Mouse (Mus musculus) hindbrain, embryonic 15.5 days (tissue): Measurements from ENCODE around the gene Gk5. TPM values are rescaled to one million over a fixed set of nuclear protein-coding genes. Genes with fewer than 3 reads are reported as not detected.
"Not testable (repeated sequence)": the region's sequence is repeated elsewhere in the genome, so short reads cannot be mapped to it uniquely, and the experiment has no call there.

ENCODE experiments used
- ATAC-seq: fragments of 200-750 bp; cut with Nextera tagmentation; 2 replicates; pipeline ENCODE4 v1.8.0; 2017; ENCODE audit warnings: low read depth, moderate number of reproducible peaks, moderate TSS enrichment; ENCODE audit not compliant: low FRiP score
- H3K27ac ChIP-seq: fragments of 300-500 bp; sonication (generic); replicated peaks from 2 replicates; pipeline ENCODE4 v1.5.1; 2015; ENCODE audit warnings: mild to moderate bottlenecking, inconsistent platforms
- H3K27me3 ChIP-seq: fragments of 300-500 bp; sonication (generic); 2 replicates; pipeline ENCODE4 v1.6.1; 2015; ENCODE audit warnings: control low read depth, inconsistent platforms
- H3K36me3 ChIP-seq: fragments of 300-500 bp; sonication (generic); 2 replicates; pipeline ENCODE4 v1.6.1; 2015; ENCODE audit warnings: control low read depth, inconsistent platforms
- H3K4me1 ChIP-seq: fragments of 300-500 bp; sonication (generic); replicated peaks from 2 replicates; pipeline ENCODE4 v1.6.1; 2015; ENCODE audit warnings: control low read depth, inconsistent platforms
- H3K4me2 ChIP-seq: fragments of 300-500 bp; sonication (generic); 2 replicates; pipeline ENCODE4 v1.6.1; 2015; ENCODE audit warnings: moderate library complexity, mild to moderate bottlenecking, inconsistent platforms
- H3K4me3 ChIP-seq: fragments of 300-500 bp; sonication (generic); 2 replicates; pipeline ENCODE4 v1.5.1; 2015; ENCODE audit warnings: mild to moderate bottlenecking, inconsistent platforms
- H3K9ac ChIP-seq: fragments of 300-500 bp; sonication (generic); 2 replicates; pipeline ENCODE4 v1.6.1; 2015; ENCODE audit warnings: inconsistent platforms
- H3K9me3 ChIP-seq: fragments of 300-500 bp; sonication (generic); 2 replicates; pipeline ENCODE4 v1.6.1; 2016; ENCODE audit warnings: control low read depth, inconsistent platforms
- WGBS: fragments of 180-500 bp; shearing (Covaris S2); methylation state at CpG from one replicate; pipeline ENCODE4 v1.1.7; 2015; 5-methylcytosine and 5-hydroxymethylcytosine counted together
- polyA plus RNA-seq: library from polyadenylated mRNA; unstranded; fragments of >200 nt; fragmentation: Nextera tagmentation; extraction: Ambion mirVana; gene quantifications from 2 replicates; pipeline ENCODE4 v1.2.1, GENCODE M21; 2015

Gene Gk5
- polyA plus RNA-seq, result 3.0 and 3.2 TPM in 2 replicates

GRCm38 (mm10) chr9:96118861-96119772 lies at the start of gene Gk5:
Gk5 (plus strand) TSS chr9:96119362.
- peak within 1 kb of the TSS; percentile 79 for H3K4me3 ChIP-seq
- H3K4me1 ChIP-seq, result no peaks in the 10 kb centered on the region
- H3K9me3 ChIP-seq, result no peaks in the 10 kb centered on the region
- no peaks in the 10 kb centered on the region for H3K27me3 ChIP-seq
- WGBS, result under 1% methylated on average over 76 of the region's 76 CpGs
- peak; percentile 98 for ATAC-seq
- peak within 1 kb of the TSS; percentile 60; the same call in 1 of the 2 replicates for H3K27ac ChIP-seq
- peak within 1 kb of the TSS; percentile 61 for H3K9ac ChIP-seq
- peak within 1 kb of the TSS; percentile 77 for H3K4me2 ChIP-seq
- no peaks in the 10 kb centered on the region for H3K36me3 ChIP-seq

GRCm38 (mm10) chr9:96078752-96079315 lies 40.3 kb upstream of the Gk5 start:
- H3K27ac ChIP-seq, result no peak overlapping the region
- 91% methylated on average over 13 of the region's 13 CpGs for WGBS
- no peak for ATAC-seq
- H3K4me1 ChIP-seq, result no peaks in the 10 kb centered on the region
- H3K9ac ChIP-seq, result no peak overlapping the region
- H3K4me3 ChIP-seq, result no peak overlapping the region
- H3K9me3 ChIP-seq, result no peaks in the 10 kb centered on the region
- H3K4me2 ChIP-seq, result no peak overlapping the region
- no peaks in the 10 kb centered on the region for H3K27me3 ChIP-seq
- H3K36me3 ChIP-seq, result no peaks in the 10 kb centered on the region

GRCm38 (mm10) chr9:96085293-96085692 lies 33.9 kb upstream of the Gk5 start:
- no peaks in the 10 kb centered on the region for H3K27me3 ChIP-seq
- ATAC-seq, result no peak

GRCm38 (mm10) chr9:96087671-96088070 lies 31.5 kb upstream of the Gk5 start:
- no peaks in the 10 kb centered on the region for H3K9me3 ChIP-seq
- H3K9ac ChIP-seq, result no peak overlapping the region
- H3K27me3 ChIP-seq, result no peaks in the 10 kb centered on the region
- H3K4me2 ChIP-seq, result no peak overlapping the region
- H3K27ac ChIP-seq, result no peak overlapping the region
- WGBS, result 82% methylated on average over 2 of the region's 2 CpGs
- no peaks in the 10 kb centered on the region for H3K4me1 ChIP-seq
- H3K4me3 ChIP-seq, result no peak overlapping the region
- ATAC-seq, result no peak
- no peaks in the 10 kb centered on the region for H3K36me3 ChIP-seq

More at GRCm38 (mm10) chr9:96085293-96085692, 33.9 kb upstream of the Gk5 start:
- Histone ChIP-seq H3K4me3 (no peak overlapping the region), H3K9me3 (no peaks in the 10 kb centered on the region), H3K4me2 (no peak overlapping the region), H3K27ac (no peak overlapping the region), H3K36me3 (no peaks in the 10 kb centered on the region), H3K4me1 (no peaks in the 10 kb centered on the region), H3K9ac (no peak overlapping the region)
- 91% methylated on average over 6 of the region's 6 CpGs for WGBS

- H3K9ac ChIP-seq, H3K4me1 ChIP-seq, H3K27me3 ChIP-seq, H3K4me2 ChIP-seq, ATAC-seq, H3K9me3 ChIP-seq, H3K4me3 ChIP-seq, H3K36me3 ChIP-seq, H3K27ac ChIP-seq: not testable (repeated sequence)
- 83% methylated on average over 3 of the region's 3 CpGs for WGBS
Measured at GRCm38 (mm10) chr9:96088456-96088855, 30.7 kb upstream of the Gk5 start.

GRCm38 (mm10) chr9:96092637-96093036 lies 26.5 kb upstream of the Gk5 start:
- H3K4me1 ChIP-seq, H3K4me2 ChIP-seq, H3K9ac ChIP-seq, H3K36me3 ChIP-seq, ATAC-seq, H3K9me3 ChIP-seq, H3K4me3 ChIP-seq, H3K27me3 ChIP-seq, H3K27ac ChIP-seq: not testable (repeated sequence)
- WGBS, result 87% methylated on average over 10 of the region's 10 CpGs

GRCm38 (mm10) chr9:96093221-96093620 lies 25.9 kb upstream of the Gk5 start:
- no peak for ATAC-seq
- H3K27me3 ChIP-seq, result no peaks in the 10 kb centered on the region
- WGBS, result 91% methylated on average over 1 of the region's 1 CpGs

GRCm38 (mm10) chr9:96094341-96094740 lies 24.8 kb upstream of the Gk5 start:
- no peaks in the 10 kb centered on the region for H3K27me3 ChIP-seq
- no peak overlapping the region for H3K4me2 ChIP-seq
- no peaks in the 10 kb centered on the region; the same call in 1 of the 2 replicates for H3K9me3 ChIP-seq
- no peak for ATAC-seq
- 63% methylated on average over 1 of the region's 1 CpGs for WGBS
- H3K27ac ChIP-seq, result no peak overlapping the region
- H3K4me3 ChIP-seq, result no peak overlapping the region
- H3K36me3 ChIP-seq, result no peaks in the 10 kb centered on the region
- H3K4me1 ChIP-seq, result no peaks in the 10 kb centered on the region
- H3K9ac ChIP-seq, result no peak overlapping the region

More at GRCm38 (mm10) chr9:96093221-96093620, 25.9 kb upstream of the Gk5 start:
- Histone ChIP-seq H3K4me3 (no peak overlapping the region), H3K27ac (no peak overlapping the region), H3K9me3 (no peaks in the 10 kb centered on the region), H3K9ac (no peak overlapping the region), H3K4me2 (no peak overlapping the region), H3K36me3 (no peaks in the 10 kb centered on the region), H3K4me1 (no peaks in the 10 kb centered on the region)

- Histone ChIP-seq H3K27me3 (no peaks in the 10 kb centered on the region), H3K4me1 (no peaks in the 10 kb centered on the region), H3K9ac (no peak overlapping the region), H3K9me3 (no peaks in the 10 kb centered on the region; the same call in 1 of the 2 replicates), H3K4me3 (no peak overlapping the region), H3K4me2 (no peak overlapping the region), H3K36me3 (no peaks in the 10 kb centered on the region), H3K27ac (no peak overlapping the region)
- WGBS, result 77% methylated on average over 1 of the region's 1 CpGs
- no peak for ATAC-seq
Measured at GRCm38 (mm10) chr9:96095192-96095591, 24.0 kb upstream of the Gk5 start.

GRCm38 (mm10) chr9:96102846-96103245 lies 16.3 kb upstream of the Gk5 start:
- Histone ChIP-seq H3K27ac (no peak overlapping the region), H3K27me3 (no peaks in the 10 kb centered on the region), H3K9me3 (no peaks in the 10 kb centered on the region; the same call in 1 of the 2 replicates), H3K4me3 (no peak overlapping the region), H3K4me1 (no peaks in the 10 kb centered on the region), H3K4me2 (no peak overlapping the region), H3K36me3 (no peaks in the 10 kb centered on the region), H3K9ac (no peak overlapping the region)
- no peak for ATAC-seq
- WGBS, result 88% methylated on average over 8 of the region's 8 CpGs

- Histone ChIP-seq H3K9ac (no peak overlapping the region), H3K27me3 (no peaks in the 10 kb centered on the region), H3K27ac (no peak overlapping the region), H3K4me1 (no peaks in the 10 kb centered on the region), H3K4me3 (no peak overlapping the region), H3K9me3 (no peaks in the 10 kb centered on the region), H3K36me3 (no peaks in the 10 kb centered on the region), H3K4me2 (no peak overlapping the region)
- 86% methylated on average over 3 of the region's 3 CpGs for WGBS
- ATAC-seq, result no peak
Measured at GRCm38 (mm10) chr9:96112879-96113361, 6.2 kb upstream of the Gk5 start.

GRCm38 (mm10) chr9:96116801-96117200 lies 2.4 kb upstream of the Gk5 start:
- ATAC-seq, result no peak
- Histone ChIP-seq H3K27me3 (no peaks in the 10 kb centered on the region), H3K27ac (no peak overlapping the region), H3K4me2 (no peak overlapping the region), H3K9ac (no peak overlapping the region), H3K9me3 (no peaks in the 10 kb centered on the region), H3K36me3 (no peaks in the 10 kb centered on the region), H3K4me3 (no peak overlapping the region), H3K4me1 (no peaks in the 10 kb centered on the region)
- 92% methylated on average over 6 of the region's 6 CpGs for WGBS
